Mouse (Mus musculus) bone marrow macrophage, adult 2 months (primary cell): ENCODE results near the gene Itfg1. TPM values are rescaled to one million over a fixed set of nuclear protein-coding genes. Genes with fewer than 3 reads are reported as not detected.
A peak's percentile ranks its signal among the peaks of the same experiment; 100 is the strongest.

Source experiments
- H3K27ac ChIP-seq: 2 replicates; pipeline ENCODE4 v1.5.1; 2012; ENCODE audit warnings: low read depth, low read length; ENCODE audit not compliant: insufficient read depth
- H3K4me1 ChIP-seq: 2 replicates; pipeline ENCODE4 v1.6.1; 2012; ENCODE audit warnings: low read length; ENCODE audit not compliant: control insufficient read depth, insufficient read depth
- H3K4me3 ChIP-seq: 2 replicates; pipeline ENCODE4 v1.5.1; 2012; ENCODE audit warnings: mild to moderate bottlenecking, low read length, moderate library complexity; ENCODE audit not compliant: insufficient read depth
- CTCF ChIP-seq: IDR thresholded peaks from 2 replicates; pipeline ENCODE4 v1.5.1; 2012; ENCODE audit warnings: low read depth, mild to moderate bottlenecking, low read length, moderate library complexity
- POLR2A ChIP-seq: IDR thresholded peaks from 2 replicates; pipeline ENCODE4 v1.6.1; 2012; ENCODE audit warnings: mild to moderate bottlenecking, low read depth, low read length, borderline replicate concordance
- polyA plus RNA-seq: library from polyadenylated mRNA; stranded (reverse); fragments of >200 nt; gene quantifications from 2 replicates; pipeline ENCODE4 v1.2.4, GENCODE M21; 2012; ENCODE audit not compliant: missing spikeins, insufficient read depth, insufficient read length

Gene Itfg1
- polyA plus RNA-seq, 1 experiment, result 48.0 TPM

DNA sequence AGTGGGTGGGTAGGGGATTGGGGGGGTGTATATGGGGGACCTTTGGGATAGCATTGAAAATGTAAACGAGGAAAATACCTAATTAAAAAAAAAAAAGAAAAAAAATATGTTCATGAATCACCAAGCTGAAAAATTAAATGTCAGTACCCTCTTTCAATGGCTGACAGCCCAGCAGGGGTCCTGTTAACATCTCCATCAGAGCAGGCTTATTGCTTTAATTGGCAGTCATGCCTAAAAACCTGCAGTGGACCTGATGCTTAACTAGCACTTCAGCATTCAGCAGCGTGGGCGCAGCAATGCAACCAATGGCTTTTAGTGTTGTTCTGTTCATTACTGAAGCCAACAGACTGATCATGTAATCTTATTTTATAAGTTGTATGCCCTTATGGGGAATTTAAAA is 60.6 kb downstream of the Itfg1 start:
- Histone ChIP-seq H3K4me1 (no peaks in the 10 kb centered on the region), H3K4me3 (no peak overlapping the region), H3K27ac (no peak overlapping the region)
- TF ChIP-seq CTCF, result no peak
- TF ChIP-seq POLR2A, result no peak

GRCm38 (mm10) chr8:85745053-85745452 is 95.7 kb downstream of the Itfg1 start:
- Histone ChIP-seq H3K4me3 (no peak overlapping the region), H3K4me1 (no peaks in the 10 kb centered on the region), H3K27ac (no peak overlapping the region)
- TF ChIP-seq POLR2A (no peak), CTCF (no peak)

DNA sequence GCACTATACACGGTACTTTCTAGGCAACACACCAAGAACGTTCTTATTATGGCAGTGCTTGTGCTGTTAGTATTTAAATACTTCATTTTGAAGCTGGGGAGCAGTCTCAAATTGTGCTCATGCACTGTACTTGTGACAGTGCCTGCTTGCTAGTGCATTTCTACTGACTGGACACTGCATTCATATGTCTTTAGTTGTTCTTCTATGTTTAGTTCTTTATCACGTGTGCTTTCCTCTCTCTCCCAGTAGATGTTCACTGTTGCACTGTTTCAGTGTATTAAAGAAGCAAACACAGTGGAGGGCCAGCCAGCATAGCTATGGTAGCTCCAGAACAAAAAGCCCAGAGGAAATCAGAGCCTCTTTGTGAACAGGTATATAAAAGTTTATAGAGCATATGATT is 110.2 kb downstream of the Itfg1 start:
- TF ChIP-seq POLR2A (no peak), CTCF (no peak)
- H3K4me1 ChIP-seq, result no peaks in the 10 kb centered on the region
- no peak overlapping the region for H3K27ac ChIP-seq
- no peak overlapping the region for H3K4me3 ChIP-seq

DNA sequence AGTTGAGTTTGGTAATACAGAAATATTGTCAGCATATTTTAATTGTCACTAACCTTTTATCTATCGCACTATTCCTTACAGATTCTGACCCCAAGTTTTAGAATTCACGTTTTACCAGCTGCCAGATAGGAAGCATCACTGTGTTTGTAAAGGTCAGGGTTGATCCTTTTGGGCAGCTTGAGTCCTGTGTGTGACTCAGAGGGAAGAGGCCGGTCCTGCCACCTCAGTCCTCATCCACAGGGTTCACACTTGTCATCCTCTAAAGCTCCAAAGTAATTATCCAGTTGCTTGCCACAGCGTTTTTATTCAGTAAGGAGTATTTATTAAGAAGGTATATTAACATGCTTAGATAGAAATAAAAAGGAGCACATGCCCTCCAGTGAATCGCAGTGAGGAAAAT is 123.5 kb downstream of the Itfg1 start:
- H3K4me1 ChIP-seq, result no peaks in the 10 kb centered on the region
- TF ChIP-seq POLR2A (no peak), CTCF (no peak)
- no peak overlapping the region for H3K27ac ChIP-seq
- no peak overlapping the region for H3K4me3 ChIP-seq

DNA sequence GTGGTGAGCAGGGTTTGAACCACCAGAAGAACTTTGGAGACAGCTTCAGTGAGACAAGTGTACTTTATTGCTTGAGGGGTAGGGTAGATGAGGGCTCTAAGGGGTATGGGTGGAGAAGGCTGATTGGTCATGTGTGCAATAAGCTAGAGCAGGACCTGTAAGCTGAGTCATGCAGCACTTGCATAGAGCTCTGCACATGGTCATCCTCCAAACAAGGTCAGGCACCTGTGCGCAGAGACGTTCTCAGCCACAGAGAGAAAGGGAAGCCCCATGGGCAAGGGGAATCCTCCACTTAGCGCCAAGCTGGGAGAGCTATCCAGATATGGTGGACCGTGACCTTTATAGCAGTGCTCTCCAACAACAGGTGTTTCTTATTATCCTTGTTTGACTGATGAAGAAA is 124.0 kb downstream of the Itfg1 start:
- Histone ChIP-seq H3K4me3 (no peak overlapping the region), H3K4me1 (no peaks in the 10 kb centered on the region), H3K27ac (no peak overlapping the region)
- TF ChIP-seq POLR2A, result no peak
- TF ChIP-seq CTCF, result no peak

DNA sequence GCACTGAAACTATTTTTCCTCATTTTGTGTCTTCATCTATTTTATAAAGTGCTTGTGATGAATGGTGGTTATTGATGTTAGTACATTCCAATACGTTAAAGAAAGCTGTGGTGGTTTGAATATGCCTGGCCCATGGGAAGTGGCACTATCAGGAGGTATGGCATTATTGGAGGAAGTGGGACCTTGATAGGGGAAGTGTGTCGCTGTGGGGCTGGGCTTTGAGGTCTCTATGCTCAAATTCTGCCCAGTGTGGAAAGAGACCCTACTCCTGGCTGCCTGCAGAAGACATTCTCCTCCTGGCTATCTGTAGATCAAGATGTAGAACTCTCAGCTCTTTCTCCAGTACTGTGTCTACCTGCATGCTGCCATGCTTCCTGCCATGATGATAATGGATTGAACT is 133.7 kb downstream of the Itfg1 start:
- TF ChIP-seq CTCF (no peak), POLR2A (no peak)
- H3K4me1 ChIP-seq, result no peaks in the 10 kb centered on the region
- H3K4me3 ChIP-seq, result no peak overlapping the region
- H3K27ac ChIP-seq, result no peak overlapping the region

DNA sequence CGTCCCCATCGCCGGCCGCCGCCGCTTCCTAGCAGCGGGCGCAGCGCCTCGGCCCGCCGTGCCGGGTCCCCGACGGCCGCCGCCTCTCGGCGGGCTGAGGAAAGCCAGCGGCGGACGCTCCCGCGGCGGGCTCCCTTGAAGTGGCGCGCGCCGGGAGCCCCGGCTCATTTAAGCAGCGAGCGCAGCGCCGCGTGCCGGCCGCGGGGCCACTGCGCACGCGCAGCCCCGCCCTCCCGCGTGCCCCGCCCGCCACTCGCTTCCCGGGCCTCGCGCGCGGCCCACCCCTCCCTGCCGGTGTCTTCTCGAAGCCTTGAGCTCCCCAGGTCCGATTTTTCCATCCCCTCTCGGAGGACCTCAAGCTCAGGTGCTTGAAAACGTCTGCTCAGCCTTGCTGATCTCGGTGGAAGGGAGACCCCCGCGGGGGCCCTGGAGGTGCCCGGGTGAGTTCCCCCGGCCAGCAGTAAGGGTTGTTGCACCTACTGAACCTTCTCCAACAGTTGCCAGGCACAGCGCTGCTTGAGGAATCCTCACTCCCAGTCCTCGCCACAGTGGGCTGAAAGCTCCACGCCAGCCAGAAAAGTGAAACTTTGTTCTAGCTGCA is 139.9 kb downstream of the Itfg1 start, which contains the start of gene Neto2:
Gene Neto2, minus strand, starts transcription at position 174 of the 601 bp plus-strand sequence.
- Histone ChIP-seq H3K27ac (no peak within 1 kb of the TSS), H3K4me3 (peak within 1 kb of the TSS; percentile 62)

DNA sequence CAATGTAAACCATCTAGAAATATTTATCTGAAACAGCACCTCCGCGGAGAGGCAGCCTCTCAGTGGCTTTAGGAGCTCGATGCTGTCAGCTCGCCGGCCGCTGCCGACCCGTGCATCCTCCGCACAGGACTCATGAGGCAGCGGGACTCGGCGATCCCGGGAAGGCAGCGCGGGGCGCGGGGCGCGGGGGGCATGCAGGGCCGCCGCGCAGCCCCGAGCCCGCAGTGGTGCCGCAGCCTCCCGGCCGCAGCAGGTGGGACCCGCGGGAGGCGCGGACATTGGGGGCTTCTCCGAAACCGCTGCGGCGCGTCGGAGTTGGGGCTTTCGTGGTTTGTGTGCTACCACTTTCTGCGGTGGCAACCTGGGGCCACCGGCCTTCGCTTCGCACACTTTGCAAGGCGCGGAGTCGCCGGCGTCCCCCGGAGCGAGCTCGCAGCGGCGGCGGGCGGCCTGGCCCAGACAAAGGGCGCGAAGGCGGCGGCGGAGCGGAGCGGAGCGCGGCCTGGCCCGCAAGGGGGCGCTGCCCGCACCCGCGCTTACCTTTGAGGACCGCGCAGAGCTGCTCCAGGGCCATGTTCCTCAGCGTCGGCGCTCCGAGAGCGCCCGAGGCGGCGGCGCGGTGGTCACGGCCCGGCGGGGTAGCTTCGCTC is 140.5 kb downstream of the Itfg1 start:
- H3K4me3 ChIP-seq, result peak overlapping the region; percentile 62
- TF ChIP-seq CTCF, result peak; percentile 36; the same call in 1 of the 2 replicates
- TF ChIP-seq POLR2A, result no peak
- H3K4me1 ChIP-seq, result 0 out of 2 replicates have a peak, but pooled peaks cover 3% of the 10 kb centered on the region
- no peak overlapping the region for H3K27ac ChIP-seq

More for the DNA sequence above, 139.9 kb downstream of the Itfg1 start, which contains the start of gene Neto2:
- H3K4me1 ChIP-seq, result 0 out of 2 replicates have a peak, but pooled peaks cover 3% of the 10 kb centered on the region
- no peak for TF ChIP-seq POLR2A
- 0 out of 2 replicates have a peak, but pooled peaks have one; percentile 26 for TF ChIP-seq CTCF

GRCm38 (mm10) chr8:85699051-85699450 is 141.7 kb downstream of the Itfg1 start:
- peak; percentile 56 for TF ChIP-seq CTCF
- TF ChIP-seq POLR2A, result no peak
- Histone ChIP-seq H3K27ac (no peak overlapping the region), H3K4me1 (0 out of 2 replicates have a peak, but pooled peaks cover 3% of the 10 kb centered on the region), H3K4me3 (no peak overlapping the region)

Other genes with a start within 250 kb of the Itfg1 start
- 0.37 and 0.38 TPM in 2 replicates for gene Neto2, start 140.0 kb downstream of the Itfg1 start, polyA plus RNA-seq
- gene Phkb, start within 50 bp of the Itfg1 start, polyA plus RNA-seq, result 19.4 and 29.6 TPM in 2 replicates